Mouse (Mus musculus) T-helper 17 cell (primary cell): ENCODE measurements around the gene Dpy19l3.

Experiments
- in situ Hi-C, 2 experiments: fragments of 300-600 bp; cut with MboI, MseI; formaldehyde crosslinking; loops; 1 replicate in 1 of 2; 2 replicates in 1 of 2; pipeline ENCODE4 v1.15.1; 2025; ENCODE audit warnings: high pct_unique_total_duplicates in 2 of 2

The Dpy19l3 gene

DNA sequence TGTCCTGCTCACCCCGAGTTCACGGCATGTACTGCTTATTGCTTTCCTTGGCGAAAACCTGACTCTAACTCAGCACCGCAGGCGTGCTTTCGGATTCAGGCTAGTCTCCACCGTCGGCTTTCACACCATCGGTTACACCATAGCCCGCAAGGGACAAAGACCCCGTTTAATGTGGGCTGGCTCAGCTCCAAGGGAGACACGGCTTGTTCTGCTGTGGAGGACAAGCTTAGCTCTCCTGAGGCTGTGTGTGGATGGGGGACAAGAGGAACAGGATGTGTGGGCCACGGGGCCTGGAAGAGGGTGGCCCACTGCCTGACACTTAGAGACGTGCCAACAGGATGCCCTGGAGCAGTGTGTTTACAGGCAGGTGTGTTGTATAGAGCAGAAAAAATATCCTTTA lies 62.1 kb downstream of the Dpy19l3 start:
- in situ Hi-C loops = no loop called here

DNA sequence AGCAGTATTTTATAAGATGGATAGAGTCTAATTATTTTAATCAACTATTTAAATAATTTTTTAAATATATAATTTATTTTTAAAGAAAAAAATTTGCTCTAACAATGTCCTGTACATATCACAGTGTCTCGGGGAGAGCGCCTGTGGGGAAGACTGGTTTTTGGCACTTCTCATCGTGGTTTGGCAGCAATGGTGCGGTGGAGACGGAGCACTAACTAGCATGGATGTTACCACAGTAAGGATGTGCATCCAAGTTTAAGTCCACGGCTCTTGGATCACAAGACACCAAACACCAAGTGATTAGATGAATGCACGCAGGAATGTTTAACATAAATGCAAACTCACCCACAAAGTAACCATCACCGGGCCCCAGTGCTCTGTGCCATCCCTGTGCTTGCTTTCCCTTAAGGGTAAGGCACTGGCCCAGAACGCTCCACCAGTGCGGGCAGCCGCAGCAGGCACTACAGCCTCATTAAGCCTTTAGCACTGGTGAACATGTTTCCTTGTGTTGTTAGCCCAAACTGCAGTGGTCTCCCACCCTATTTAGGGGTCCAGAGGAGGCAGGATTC lies 65.4 kb downstream of the Dpy19l3 start:
- in situ Hi-C loops = no loop called here

DNA sequence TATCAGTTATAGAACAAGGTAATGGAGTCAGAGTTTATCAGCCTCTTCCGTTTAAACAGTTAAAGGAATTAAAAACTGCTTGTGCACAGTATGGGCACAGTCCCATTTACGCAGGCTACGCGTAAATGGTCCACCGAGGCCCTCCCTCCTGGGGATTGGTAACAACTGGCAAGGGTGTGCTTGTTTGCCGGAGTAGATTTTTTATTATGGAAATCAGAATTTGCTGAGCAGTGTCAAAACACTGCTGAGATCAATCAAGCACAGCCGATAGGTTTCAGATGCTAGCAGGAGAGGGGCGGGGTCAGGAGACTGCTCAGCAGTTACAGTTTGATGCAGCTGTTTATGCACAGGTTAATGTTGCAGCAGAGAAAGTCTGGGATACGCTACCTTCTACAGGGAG lies 66.0 kb downstream of the Dpy19l3 start:
- in situ Hi-C loops = no loop called here

DNA sequence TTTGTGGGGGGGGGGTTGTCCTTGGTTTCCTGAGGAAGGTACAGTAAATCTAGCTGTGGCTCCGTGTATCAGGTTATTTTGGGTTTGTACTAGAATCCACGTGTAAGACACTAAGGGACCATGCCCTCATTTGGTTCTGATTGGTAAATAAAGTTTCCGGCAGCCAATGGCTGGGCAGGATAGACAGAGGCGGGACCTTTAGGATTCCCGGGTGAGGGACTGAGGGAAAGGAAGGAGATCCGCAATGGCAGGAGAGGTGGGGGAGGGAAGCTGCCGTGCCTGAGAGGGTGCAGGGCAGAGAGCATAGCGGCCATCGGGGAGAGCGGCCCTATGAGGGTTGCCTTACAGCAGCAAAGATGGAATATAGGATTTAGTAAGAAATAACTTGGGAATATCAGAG lies 67.0 kb downstream of the Dpy19l3 start:
- in situ Hi-C loops = no loop called here

DNA sequence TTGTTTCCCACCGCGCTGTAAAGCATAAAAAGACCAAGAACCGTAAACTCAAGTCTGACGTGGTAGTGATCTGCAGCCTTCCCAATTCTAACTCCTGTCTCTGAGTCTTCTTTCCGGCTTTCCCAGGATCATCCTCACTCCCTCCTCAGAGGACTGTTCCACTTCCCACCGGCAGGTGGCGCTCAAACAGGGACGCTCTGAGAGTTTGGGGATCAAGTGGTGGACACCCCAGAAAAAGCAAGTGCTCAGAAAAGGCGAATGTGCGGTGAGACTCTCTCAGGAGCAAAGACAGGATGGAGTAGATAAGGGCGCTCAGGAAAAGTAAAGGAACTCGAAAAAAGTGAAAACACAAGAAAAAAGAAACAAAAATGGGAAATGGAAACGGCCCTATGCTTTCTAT lies 67.5 kb downstream of the Dpy19l3 start:
- in situ Hi-C loops = no loop called here

DNA sequence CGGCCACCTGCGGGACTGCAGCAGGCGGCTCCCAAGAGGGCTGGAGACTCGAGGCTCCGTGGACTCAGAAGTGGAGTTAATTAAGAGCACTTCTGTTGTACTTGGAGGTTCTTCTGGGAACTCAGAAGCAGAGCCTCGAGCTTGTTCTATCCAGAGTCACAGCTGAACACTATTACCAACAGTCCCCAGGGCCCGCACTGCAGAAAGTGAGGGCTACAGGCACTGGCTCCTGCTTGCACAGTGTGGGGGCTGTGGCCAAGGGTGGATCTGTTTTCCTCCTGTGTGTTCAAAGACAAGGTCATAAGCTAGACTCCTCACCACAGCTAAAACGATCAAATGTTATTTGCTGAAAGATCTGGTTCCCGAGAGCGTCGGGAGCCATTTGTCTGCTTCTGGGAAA lies 68.0 kb downstream of the Dpy19l3 start:
- in situ Hi-C loops = no loop called here

DNA sequence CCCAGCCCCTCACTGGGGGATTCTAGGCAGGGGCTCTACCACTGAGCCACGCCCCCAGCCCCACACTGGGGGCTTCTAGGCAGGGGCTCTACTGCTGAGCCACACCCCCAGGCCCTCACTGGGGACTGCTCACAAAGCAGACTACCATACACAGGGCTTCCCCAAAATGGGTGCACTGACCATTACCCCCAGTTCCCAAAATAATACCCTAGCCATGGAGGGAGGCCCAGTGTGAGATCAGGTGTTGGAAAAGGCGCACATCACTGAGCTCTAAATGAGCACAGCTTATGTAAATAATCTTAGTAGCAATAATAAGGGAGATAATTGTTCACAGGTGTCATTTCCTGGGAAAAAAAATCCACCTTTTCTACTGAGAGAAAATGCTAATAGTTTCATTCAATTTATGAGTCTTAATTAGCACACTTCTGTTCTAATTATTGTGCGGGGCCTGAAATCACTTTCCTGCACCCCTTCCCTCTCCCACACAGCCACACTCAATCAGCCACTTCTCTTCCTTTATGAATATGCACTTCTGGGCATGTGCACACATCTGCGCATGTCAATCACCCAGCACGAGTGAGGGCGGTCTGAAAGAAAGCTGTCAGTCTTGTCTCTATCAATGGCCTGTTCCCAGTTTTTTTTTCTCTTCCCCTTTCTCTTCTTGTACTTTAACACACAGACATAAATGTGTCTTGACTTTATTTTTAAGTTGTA lies 70.7 kb downstream of the Dpy19l3 start:
- in situ Hi-C loops = no loop called here

DNA sequence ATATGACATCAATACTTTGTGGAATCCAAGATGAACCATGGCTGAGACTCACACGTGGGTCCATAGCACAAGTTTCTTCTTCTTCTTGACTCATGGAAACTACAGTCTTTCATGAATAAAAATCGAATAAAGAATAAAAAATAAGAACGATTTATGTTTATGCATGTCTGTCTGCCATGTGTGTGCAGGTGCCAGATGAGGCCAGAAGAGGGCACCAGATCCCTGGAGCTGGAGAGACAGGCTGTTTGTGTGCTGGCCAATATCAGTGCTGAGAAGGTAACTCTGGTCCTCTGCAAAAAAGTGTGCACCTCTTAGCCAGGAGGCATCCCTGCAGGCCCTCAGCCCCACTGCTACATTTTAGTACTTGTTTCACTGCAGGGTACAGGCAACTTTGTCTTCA lies 72.7 kb downstream of the Dpy19l3 start:
- in situ Hi-C loops = no loop called here

DNA sequence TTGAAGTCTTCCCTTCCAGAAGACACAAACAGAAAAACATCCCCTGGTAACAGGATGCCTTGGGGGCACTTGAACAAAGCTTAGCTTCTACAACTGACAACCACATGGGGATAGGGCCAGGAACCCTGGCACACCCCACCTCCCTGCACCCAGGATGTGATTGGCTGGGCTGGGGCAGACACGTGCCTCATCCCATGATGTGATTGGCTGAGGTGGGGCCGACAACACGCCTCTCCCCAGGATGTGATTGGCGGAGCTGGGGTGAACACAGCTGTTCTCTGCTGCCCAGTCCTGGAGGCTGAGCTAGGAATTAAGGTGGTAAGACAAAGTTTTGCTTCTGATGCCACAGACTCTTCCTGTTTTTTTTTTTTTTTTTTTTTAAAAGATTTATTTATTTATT lies 75.3 kb downstream of the Dpy19l3 start:
- in situ Hi-C loops = no loop called here

DNA sequence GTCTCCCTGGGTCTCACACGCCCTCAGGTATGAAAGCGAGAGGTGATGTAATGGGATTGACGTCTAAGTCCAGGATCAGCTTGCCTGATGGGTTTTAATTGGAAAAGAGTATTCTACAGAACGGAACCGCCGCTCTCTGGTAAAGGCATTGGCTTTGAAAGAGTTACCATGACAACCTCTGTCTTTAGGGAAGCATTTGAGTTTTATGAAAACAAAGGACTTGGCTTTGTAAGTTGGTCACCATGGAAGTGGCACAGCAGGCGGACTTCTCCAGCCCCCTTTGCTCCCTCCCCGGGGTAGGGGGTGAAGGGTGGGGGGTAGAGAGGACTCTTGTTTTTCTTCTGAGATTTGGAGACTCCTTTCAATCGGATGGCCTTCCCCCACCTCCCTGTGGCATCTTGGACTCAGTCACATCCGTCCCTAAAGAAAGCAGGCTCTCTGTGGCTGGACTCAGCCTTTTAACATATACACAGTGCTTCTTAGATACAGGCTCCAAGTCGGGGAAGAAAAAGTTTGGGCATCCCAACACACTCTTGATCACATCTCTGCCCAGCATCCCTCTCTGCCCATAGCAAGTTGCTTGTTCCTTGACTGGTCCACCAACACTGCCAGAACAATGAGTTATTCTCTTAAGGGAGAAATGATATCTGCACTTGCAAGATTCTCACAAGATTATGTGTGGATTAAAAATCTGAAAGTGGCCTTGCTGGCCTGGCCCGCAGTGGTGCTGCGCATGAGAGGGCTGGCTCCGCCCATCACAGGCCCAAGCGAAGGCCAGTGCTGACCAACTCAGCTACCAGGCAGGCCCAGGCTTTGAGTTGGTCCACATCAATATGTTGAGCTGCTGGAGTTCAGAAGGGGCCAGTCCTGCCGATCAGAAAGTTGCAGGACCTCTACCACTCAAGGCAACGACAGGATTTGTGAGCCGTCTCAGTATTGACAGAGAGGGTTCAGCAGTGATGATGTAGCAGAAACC lies 85.9 kb downstream of the Dpy19l3 start:
- in situ Hi-C loops = loop anchor here (10.0 to 25.0 kb wide), 2 partner anchors 186 to 1694 kb away; no protein-coding TSS in a partner anchor

DNA sequence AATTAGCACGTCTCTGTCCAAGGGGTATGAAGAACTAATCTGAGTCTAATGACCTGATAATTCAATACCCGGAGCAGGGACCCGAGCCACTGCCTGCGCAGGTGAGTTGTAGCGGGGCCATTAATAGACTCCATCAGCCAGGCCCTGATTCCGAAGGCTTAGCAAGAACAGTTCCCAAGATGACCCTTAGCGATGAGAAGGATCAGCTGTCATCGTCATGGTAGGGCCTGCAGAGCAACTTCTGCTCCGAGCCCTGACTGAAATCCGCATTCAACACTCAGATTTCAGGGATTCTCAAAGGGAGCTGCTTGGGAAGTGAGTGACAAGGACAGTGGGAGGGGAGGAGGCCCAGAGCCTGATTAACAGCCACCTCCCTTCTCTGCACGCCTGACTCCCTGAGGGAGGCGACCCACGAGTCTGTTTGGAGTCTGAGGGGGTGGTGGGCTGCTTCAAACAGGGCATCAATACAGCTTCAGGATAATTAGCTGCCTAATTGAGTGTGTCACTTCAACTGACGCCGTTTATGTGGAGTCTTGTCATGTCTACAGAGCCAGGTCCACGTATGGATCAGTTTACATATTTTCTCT lies 90.4 kb downstream of the Dpy19l3 start:
- in situ Hi-C loops = loop anchor here (5.0 to 25.0 kb wide), 3 partner anchors 191 to 1698 kb away; no protein-coding TSS in a partner anchor

DNA sequence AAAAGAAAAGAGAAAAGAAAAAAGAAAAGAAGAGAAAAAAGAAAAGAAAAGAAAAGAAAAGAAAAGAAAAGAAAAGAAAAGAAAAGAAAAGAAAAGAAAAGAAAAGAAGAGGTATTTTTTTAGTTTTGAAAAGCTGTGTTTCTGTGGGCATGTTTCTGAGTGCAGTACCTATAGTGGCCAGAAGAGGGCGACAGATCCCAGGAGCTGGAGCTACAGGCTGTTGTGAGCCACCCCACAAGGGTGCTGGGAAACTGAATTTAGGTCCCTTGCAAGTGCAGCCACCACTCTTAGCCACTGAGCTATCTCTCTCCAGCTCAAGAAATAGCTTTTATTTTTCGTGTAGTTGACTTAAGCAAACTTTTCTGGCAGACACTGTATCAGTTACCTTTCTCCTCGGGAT lies 95.1 kb downstream of the Dpy19l3 start:
- in situ Hi-C loops = loop anchor here (25.0 kb wide), 1 partner anchor 1703 kb away; no protein-coding TSS in a partner anchor

DNA sequence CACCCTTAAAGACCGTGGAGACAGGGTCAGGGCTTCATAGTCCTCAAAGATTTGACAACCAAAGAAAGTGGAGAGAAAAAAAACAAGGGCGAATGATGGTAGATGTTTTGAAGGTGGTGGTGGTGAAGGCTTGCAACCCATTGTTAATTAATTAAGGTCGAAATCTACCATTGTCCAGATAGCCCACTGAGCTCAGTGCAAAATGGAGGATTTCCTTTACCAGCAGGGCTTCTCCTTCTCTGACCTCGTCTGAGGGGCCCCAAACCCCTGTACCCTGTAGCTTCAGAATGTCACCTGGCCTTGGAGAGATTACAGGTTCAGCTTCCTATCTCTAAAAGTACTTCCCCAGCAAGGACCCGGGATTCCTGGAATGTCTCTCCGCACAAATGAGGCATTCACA lies 96.4 kb downstream of the Dpy19l3 start:
- in situ Hi-C loops = loop anchor here (25.0 kb wide), 1 partner anchor 1704 kb away; no protein-coding TSS in a partner anchor

DNA sequence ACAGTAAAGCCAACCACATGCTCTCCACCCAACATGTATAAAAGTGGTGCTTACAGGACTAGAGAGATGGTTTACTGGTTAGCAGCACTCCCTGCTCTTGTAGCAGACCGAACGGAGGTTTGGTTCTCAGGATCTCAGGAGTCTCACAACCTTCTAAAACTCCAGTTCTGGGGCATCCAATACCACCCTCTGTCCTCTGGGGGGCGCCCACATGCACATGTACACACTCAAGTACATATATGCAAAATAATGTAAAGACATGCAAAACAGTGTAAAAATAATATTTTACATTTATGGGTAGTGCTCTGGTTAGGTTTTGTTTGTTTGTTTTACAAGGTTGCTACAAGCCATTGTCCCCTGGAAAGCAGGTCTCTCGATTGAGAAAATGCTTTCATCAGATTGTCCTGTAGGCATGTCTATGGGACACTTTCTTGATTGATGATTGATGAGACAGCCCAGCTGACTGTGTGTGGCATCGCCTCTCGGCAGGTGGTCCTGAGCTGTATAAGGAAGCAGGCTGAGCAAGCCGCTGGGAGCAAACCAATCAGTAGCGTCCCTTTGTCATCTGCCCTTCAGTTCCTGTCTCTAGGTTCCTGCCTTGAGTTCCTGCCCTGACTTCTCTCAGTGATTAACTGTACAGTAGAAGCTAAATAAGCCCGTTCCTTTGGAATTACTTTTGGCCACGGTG lies 102.5 kb downstream of the Dpy19l3 start:
- in situ Hi-C loops = loop anchor here (25.0 kb wide), 1 partner anchor 1711 kb away; no protein-coding TSS in a partner anchor

DNA sequence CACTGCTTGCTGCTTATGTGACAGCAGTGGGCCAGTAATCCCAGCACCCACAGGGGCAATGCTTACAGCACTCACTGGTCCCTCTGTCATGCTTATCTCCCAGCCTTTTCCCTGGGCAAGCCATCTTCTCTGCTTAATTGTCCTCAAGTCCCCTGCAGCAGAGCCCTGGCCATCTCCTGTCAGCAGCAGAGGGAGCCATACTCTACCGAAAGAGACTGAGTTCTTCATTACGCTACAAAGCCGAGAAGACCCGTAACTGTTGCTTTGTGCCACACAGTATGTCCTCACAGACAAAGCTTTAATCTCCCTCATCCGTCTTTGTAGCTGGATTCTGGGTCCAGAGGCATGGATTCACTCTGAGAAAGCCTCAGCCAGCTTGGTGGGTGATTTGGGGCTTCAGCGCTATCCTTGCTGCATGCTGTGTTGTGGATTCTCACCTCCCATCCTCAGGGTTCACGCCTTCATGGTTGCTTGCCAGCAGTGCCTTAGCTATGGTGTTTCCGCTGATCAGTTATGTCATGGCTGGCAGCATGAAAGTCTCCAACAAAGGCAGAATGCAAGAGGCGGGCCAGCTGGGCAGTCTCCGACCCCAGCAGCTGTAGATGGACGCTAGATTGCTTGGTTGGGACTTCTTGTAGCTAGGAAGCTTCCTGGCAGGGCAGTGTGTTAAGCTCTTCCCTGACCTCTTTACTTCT lies 103.4 kb downstream of the Dpy19l3 start:
- in situ Hi-C loops = loop anchor here (25.0 kb wide), 1 partner anchor 1711 kb away; no protein-coding TSS in a partner anchor

DNA sequence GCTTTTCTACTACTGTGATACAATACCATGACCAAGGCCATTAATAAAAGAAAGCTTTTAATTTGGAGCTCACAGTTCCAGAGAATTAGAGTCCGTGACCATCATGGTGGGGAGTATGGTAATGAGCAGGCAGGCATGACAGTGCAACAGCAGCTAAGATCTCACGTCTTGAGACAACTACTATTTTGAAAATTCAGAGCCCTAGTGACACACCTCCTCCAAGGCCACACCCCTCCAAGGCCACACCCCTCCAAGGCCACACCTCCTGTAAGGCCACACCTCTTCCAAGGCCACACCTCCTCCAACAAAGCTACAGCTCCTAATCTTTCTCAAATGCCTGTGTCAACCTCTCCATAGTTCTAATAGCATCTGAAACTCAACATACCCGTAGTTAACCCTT lies 105.2 kb downstream of the Dpy19l3 start:
- in situ Hi-C loops = loop anchor here (10.0 kb wide), 2 partner anchors 1254 to 1404 kb away; partner anchors contain the start of gene Lsm14a (in 1 of the 2)

DNA sequence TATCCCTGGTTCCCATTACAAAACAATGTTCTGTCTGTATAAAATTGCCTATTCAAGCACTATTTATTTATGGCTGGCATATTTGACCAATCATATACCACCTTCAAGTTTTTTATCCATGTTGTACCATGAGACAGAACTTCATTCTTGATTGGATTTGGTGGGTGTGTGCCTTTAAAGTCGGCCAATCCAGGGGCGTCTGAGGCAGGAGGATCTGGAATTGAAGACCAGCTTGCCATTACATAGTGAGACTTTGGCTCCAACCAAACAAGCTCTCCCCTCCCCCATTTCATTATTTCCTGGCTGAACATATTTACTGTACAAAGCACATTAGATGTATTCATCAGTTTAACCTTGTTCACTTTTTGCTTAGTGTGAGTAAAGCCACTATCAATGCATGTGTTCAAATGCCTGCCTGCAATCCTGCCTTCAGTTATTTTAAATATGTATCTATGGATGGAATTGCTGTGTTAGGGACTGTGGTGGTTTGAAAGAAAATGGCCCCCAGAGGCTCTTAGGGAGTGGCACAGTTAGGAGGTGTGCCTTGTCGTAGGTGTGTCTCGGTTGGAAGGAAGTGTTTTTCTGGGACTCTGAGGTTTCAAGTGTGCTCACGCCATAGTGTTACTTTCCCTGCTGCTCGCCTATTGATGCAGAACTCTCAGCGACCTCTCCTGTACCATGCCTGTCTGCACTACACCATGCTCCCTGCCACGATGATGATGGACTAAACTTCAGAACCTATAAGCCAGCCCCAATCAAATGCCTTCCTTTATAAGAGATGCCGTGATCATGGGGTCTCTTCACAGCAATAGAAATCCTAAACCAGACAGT lies 105.8 kb downstream of the Dpy19l3 start:
- in situ Hi-C loops = loop anchor here (10.0 kb wide), 2 partner anchors 1254 to 1404 kb away; partner anchors contain the start of gene Lsm14a (in 1 of the 2)

DNA sequence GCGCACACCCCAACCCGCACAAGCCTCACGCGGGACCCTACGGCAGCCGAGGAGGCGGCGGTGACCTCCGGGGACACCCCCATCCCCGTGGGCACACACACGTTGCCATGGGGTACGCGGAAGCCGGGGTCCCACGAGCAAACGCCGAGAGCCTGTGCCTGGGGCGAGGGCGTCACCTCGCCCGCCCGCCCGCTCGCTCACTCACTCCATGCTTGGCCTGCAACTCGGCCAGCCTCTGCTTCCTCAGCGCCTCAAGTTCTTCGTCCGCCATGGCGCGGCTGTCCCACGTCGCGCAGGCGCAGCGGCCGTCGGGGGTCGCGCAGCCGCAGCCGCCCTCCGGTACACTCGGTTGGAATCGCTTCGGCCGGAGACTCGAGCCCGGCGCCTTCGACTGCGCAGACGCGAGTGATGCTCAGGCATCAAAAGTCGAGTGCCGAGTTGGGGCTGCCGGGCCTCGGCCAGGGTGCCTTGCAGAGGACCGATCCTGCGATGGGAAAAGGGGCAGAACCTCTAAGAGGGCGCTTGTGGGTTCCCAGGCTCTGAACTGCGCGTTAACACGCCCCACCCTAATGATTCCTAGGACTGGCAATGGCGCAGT lies 107.1 kb downstream of the Dpy19l3 start, which contains the start of gene Pdcd5:
Gene Pdcd5 (minus strand): TSS at position 421 of the 598 bp plus-strand sequence.
- in situ Hi-C loops = loop anchor here (10.0 kb wide), 2 partner anchors 1252 to 1402 kb away; partner anchors contain the start of gene Lsm14a (in 1 of the 2)
